9 mouse cellular contexts compared by ENCODE assay signal in the genomic region with DNA sequence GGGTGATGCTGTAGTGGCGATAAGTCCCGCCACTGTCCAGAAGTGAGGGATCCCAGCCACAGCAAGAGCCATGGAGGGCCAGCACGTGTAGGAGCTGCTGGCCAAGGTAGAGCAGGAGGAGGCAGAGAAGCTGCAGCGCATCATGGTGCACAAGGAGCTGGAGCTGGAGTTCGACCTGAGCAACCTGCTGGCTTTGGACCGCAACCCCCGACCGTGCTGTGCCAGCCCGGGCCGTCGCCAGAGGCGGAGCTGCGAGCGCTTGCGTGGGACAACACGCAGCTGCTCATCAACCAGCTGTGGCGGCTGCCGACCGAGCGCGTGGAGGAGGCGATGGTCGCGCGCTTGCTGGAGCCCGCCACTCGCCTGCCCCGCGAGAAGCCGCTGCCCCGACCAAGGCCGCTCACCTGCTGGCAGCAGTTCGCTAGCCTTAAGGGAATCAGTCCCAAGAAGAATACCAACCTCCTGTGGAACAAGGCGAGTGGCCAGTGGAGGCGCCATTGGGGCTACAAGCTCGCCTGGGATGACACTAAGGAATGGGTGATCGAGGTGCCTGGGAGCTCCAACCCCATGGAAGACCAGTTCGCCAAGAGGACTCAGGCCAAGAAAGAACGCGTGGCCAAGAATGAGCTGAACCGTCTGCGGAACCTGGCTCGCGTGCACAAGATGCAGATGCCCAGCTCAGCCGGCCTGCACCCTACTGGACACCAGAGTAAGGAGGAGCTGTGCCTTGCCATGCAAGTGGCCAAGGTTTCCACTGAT. TPM values are rescaled to one million over a fixed set of nuclear protein-coding genes. Genes with fewer than 3 reads are reported as not detected.
DNase-seq lines count a peak whose midpoint lies in the region; ATAC-seq and TF ChIP-seq lines count a peak whose summit lies in the region.
"Not testable (repeated sequence)": the region's sequence is repeated elsewhere in the genome, so short reads cannot be mapped to it uniquely, and the experiment has no call there.
"Had no signal": no experiment of that assay in that cellular context is flagged by ENCODE, and none has a peak within 500 bp of the region (broad histone marks: within the 10 kb centered on the region; RNA-seq: fewer than 3 reads in every experiment).

No protein-coding gene starts in this region.

- H3K4me2 ChIP-seq in hindbrain, embryonic 15.5 days: peak overlapping the region; percentile 60

- not testable (repeated sequence) for H3K27me3 ChIP-seq in hindbrain, embryonic 15.5 days

- not testable (repeated sequence) for H3K4me3 ChIP-seq in gastrocnemius, adult 2 months
- H3K4me3 ChIP-seq in hindbrain, embryonic 15.5 days: peak overlapping the region; percentile 38

- H3K36me3 ChIP-seq in hindbrain, embryonic 15.5 days: not testable (repeated sequence)

- DNase-seq in adrenal gland, postnatal 10 days: peak; percentile 29
- DNase-seq in embryo, embryonic 11 days: peak; percentile 63
- peak; percentile 11 for DNase-seq in gastrocnemius, adult 2 months
- DNase-seq in left cerebral cortex, adult 8-10 months (ENCODE audit: low spot score in 2 of 2): peak; percentile 8 to 9
- peak; percentile 1 for DNase-seq in lung, postnatal 10 days
- DNase-seq in ovary, postnatal 36 days (ENCODE audit: low spot score): peak; percentile 64
- DNase-seq in urinary bladder, postnatal 25 days (ENCODE audit: low spot score): peak; percentile 3

- 20% methylated on average over 45 of the region's 45 CpGs for WGBS in hindbrain, embryonic 15.5 days

- peak; percentile 95 for ATAC-seq in hindbrain, embryonic 15.5 days (ENCODE audit: low FRiP score, low read depth)

- intact Hi-C loops in gastrocnemius, adult 2 months (cut with DNase I): not testable (repeated sequence)

- not testable (repeated sequence) for H3K4me1 ChIP-seq in hindbrain, embryonic 15.5 days (replicated peaks)

- not testable (repeated sequence) for H3K27ac ChIP-seq in gastrocnemius, adult 2 months; hindbrain, embryonic 15.5 days (replicated peaks)

- peak overlapping the region; percentile 35 for H3K9ac ChIP-seq in hindbrain, embryonic 15.5 days

- H3K9me3 ChIP-seq in hindbrain, embryonic 15.5 days: not testable (repeated sequence)

- not testable (repeated sequence) for TF ChIP-seq CTCF in gastrocnemius, adult 2 months (IDR thresholded peaks at IDR 0.05)

RNA-seq across cellular contexts. Expression of a gene that starts 2.5 kb away (rescaled TPM):
- total RNA-seq in adrenal gland, postnatal 10 days (2021): not detected
- not detected for total RNA-seq in gastrocnemius, adult 2 months (2021)
- 0.31 and 0.33 TPM in 2 replicates for polyA plus RNA-seq in hindbrain, embryonic 15.5 days (2015; fragmentation: Nextera tagmentation; extraction: Ambion mirVana)
- not detected for total RNA-seq in left cerebral cortex, adult 8-10 months (2022)
- total RNA-seq: gastrocnemius, postnatal 25 days had no signal

RNA-seq across cellular contexts. Expression of a gene that starts 15.6 kb away (rescaled TPM):
- not detected for total RNA-seq in adrenal gland, postnatal 10 days (2021)
- not detected for total RNA-seq in gastrocnemius, adult 2 months (2021)
- polyA plus RNA-seq in hindbrain, embryonic 15.5 days (2015; fragmentation: Nextera tagmentation; extraction: Ambion mirVana): 0.09 and 0.10 TPM in 2 replicates
- not detected for total RNA-seq in left cerebral cortex, adult 8-10 months (2022)
- total RNA-seq: gastrocnemius, postnatal 25 days had no signal

RNA-seq across cellular contexts. Expression of a gene that starts 18.7 kb away (rescaled TPM):
- not detected for total RNA-seq in adrenal gland, postnatal 10 days (2021)
- not detected for total RNA-seq in gastrocnemius, adult 2 months (2021)
- 0.21 and 0.37 TPM in 2 replicates for polyA plus RNA-seq in hindbrain, embryonic 15.5 days (2015; fragmentation: Nextera tagmentation; extraction: Ambion mirVana)
- total RNA-seq in left cerebral cortex, adult 8-10 months (2022): not detected
- total RNA-seq: gastrocnemius, postnatal 25 days had no signal

RNA-seq across cellular contexts. Expression of a gene that starts 32.2 kb away (rescaled TPM):
- total RNA-seq in adrenal gland, postnatal 10 days (2021): under 1 TPM in 1 of 2 experiments, not detected in 1; 0.18 TPM
- total RNA-seq in gastrocnemius, adult 2 months (2021): not detected
- 0.14 and 0.18 TPM in 2 replicates for polyA plus RNA-seq in hindbrain, embryonic 15.5 days (2015; fragmentation: Nextera tagmentation; extraction: Ambion mirVana)
- total RNA-seq in left cerebral cortex, adult 8-10 months (2022): not detected
- total RNA-seq: gastrocnemius, postnatal 25 days had no signal

RNA-seq across cellular contexts. Expression of a gene that starts 34.7 kb away (rescaled TPM):
- total RNA-seq in adrenal gland, postnatal 10 days (2021): not detected
- total RNA-seq in gastrocnemius, adult 2 months (2021): not detected
- polyA plus RNA-seq in hindbrain, embryonic 15.5 days (2015; fragmentation: Nextera tagmentation; extraction: Ambion mirVana): 0.21 and 0.30 TPM in 2 replicates
- total RNA-seq in left cerebral cortex, adult 8-10 months (2022): not detected
- total RNA-seq: gastrocnemius, postnatal 25 days had no signal

Comparison
In these comparisons a context has a peak if more than half of its experiments do, and no peak if none do; other contexts are left out.
1. DNase-seq: peak in every context shown above with its lines; median percentile 64 in ovary, postnatal 36 days; 63 in embryo, embryonic 11 days; 29 in adrenal gland, postnatal 10 days; 11 in gastrocnemius, adult 2 months; 8 in left cerebral cortex, adult 8-10 months; 3 in urinary bladder, postnatal 25 days; 1 in lung, postnatal 10 days.